Mouse (Mus musculus): ENCODE data around the gene Mroh3. TPM values are rescaled to one million over a fixed set of nuclear protein-coding genes. Genes with fewer than 3 reads are reported as not detected.
A peak's percentile ranks its signal among the peaks of the same experiment; 100 is the strongest.

Gene Mroh3
- total RNA-seq, 1 experiment from 2014 or later, result not detected

DNA sequence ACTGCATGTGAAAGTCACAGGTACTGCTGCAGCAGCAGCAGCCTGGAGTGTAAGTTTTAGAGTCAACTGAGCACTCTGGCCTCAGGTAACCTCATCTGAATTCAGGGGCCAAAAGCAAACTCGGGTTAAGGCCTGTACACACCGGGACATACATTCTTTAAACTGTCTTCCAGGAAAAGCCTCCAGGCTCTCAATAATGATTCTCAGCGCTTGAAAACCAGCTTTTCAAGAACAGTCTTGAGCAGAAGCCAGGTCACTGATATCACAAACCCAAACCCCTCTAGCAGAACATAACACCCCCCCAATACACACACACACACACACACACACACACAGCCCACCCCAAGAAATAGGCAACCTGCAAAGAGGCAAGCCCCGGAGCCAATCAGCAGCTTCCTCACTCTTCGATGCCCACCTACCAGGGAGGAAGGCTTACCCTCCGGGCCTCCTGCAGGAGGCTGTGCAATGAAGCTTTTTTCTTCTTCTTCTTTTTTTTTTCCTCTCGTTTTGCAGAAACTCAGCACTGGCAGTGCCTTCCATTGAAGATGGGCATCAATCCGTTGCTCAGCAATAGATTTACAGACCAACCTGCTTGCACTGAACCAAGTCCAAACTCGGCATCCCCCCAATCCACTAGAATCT, 19.8 kb upstream of the Mroh3 start:
- ATAC-seq (replicated peaks in 1 of 2; ENCODE audit: insufficient read depth in 1 of 2, low FRiP score in 2 of 2, low TSS enrichment in 1 of 2, low read depth in 1 of 2, poor library complexity in 2 of 2, severe bottlenecking in 2 of 2), result peak in 1 of 2 experiments; percentile 33; a peak in 1 of 4 replicates

DNA sequence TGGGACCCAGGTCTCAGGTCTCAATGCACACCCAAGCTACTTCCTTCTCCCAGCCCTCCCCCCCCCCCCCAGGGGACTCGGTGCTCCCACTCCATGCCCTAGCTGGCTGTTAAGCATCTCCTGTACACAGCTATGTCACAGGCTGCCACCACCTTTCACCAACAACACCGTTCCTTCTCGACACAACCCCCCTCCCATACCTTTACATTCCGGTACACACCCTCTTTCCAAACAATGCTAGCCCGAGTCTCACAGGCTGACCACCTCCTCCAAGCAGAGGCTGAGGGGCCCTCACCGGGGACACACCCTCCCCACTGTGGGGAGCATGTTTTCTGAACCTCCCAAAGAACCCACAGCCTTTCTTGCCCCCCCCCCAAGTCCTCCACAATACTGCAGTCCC, 19.0 kb upstream of the Mroh3 start:
- ATAC-seq (replicated peaks in 1 of 2; ENCODE audit: insufficient read depth in 1 of 2, low FRiP score in 2 of 2, low TSS enrichment in 1 of 2, low read depth in 1 of 2, poor library complexity in 2 of 2, severe bottlenecking in 2 of 2), result no peak

DNA sequence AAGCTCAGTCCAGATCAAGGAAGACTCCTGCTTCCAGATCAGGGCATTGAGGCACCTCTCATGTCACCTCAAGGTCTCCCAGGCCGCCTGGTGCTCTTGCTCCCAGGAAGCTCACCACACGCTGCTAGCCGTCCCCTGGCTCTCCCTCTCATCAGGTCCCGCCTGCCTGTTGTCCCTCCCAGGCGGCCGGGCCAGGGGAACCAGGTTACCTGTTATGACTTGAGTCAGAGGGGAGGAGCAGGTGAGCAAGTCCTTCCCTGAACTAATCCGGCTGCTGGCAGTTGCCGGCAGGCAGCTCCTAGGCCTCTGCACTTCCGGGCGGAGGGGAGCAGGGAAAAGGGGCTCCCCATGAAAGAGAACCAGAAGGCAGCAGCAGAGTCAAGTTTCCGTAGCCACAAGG, 17.6 kb upstream of the Mroh3 start:
- no peak for ATAC-seq (replicated peaks in 1 of 2; ENCODE audit: insufficient read depth in 1 of 2, low FRiP score in 2 of 2, low TSS enrichment in 1 of 2, low read depth in 1 of 2, poor library complexity in 2 of 2, severe bottlenecking in 2 of 2)

DNA sequence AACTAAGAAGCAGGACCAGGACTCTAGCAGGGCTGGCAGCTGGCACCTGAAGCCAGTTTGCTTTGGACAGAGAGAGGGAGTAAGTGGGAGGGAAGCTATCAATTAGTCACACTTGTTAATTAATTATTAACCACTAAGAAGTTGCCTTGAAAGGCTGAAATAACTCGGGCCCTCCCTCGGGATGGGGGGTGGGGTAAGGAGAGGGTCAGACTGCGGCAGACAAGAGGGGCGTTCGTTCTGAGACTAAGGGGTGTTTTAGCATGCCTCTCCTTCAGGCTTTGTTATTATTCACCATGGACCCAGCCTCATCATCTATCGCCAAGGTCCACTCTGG, 16.4 kb upstream of the Mroh3 start:
- ATAC-seq (replicated peaks in 1 of 2; ENCODE audit: insufficient read depth in 1 of 2, low FRiP score in 2 of 2, low TSS enrichment in 1 of 2, low read depth in 1 of 2, poor library complexity in 2 of 2, severe bottlenecking in 2 of 2), result no peak

DNA sequence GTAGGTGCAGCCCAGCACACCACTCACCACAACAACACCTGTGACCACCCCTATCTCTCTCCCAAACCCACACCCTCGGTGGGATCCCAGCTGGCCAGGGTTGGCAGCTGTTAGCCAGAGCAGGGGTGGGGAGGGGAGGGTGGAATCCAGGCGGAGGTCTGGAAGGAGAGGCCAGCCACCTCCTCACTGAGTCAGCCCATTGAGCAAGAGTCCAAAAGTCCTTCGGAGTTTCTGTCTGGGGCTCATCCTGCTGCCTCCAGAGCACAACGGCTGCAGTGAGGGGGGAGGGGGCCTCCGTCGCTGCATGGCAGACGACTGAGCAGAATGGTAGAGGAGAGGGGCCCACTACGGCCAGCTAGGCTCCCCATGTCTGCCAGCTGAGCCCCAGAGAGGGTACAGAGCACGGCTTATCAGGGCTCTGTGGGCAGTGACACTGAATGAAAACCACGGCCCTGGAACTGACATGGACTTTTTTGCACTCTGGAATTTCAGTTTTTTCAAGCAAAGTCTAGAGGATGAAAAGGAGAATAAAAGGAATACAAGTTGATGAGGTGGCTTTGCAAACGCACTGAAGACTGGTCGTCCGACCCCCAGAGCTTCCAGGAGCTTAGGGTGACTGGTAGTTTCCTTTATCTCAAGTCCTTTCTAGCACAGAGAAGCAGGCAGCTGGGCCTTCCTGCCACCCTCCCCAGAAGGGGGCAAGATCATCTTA, 15.9 kb upstream of the Mroh3 start:
- no peak for ATAC-seq (replicated peaks in 1 of 2; ENCODE audit: insufficient read depth in 1 of 2, low FRiP score in 2 of 2, low TSS enrichment in 1 of 2, low read depth in 1 of 2, poor library complexity in 2 of 2, severe bottlenecking in 2 of 2)

DNA sequence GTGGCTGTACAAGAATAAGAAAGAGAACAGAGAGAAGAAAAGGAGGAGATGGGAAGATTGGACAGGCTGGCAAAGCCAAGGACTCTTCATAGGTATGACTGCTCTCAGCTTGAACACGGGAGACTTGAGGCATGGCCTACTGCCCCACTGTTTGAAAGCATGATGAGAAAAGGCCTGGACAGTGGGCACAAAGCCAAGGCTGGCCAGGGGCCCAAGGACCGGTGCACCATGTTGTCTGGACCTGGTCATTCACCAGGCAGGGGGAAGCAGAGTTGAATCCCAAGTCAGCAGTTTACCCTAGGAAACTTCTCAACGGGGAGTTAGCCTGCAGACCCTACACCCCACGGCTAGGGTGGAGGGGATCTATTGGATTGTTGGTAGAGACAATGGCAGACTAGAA, 15.2 kb upstream of the Mroh3 start:
- ATAC-seq (replicated peaks in 1 of 2; ENCODE audit: insufficient read depth in 1 of 2, low FRiP score in 2 of 2, low TSS enrichment in 1 of 2, low read depth in 1 of 2, poor library complexity in 2 of 2, severe bottlenecking in 2 of 2), result no peak

DNA sequence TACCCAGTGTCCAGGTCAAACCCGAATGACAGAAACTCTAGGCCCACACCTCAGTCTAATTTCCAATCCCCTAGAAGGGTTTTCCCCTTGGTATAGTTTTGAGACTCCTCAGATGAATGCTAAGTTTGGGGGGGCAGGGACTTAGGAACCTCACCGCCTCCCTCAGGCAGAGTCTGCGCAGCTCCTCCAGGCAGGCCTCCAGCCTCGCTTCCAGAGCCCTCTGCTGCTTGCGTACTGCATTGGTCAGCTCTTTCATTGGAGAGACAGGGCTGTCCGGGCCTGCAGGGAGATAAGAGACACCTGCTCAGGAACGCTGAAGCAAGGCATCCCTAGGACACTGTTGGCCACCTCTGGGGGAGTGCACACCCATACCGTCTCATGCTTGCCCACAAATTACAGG, 14.0 kb upstream of the Mroh3 start:
- no peak for ATAC-seq (replicated peaks in 1 of 2; ENCODE audit: insufficient read depth in 1 of 2, low FRiP score in 2 of 2, low TSS enrichment in 1 of 2, low read depth in 1 of 2, poor library complexity in 2 of 2, severe bottlenecking in 2 of 2)

DNA sequence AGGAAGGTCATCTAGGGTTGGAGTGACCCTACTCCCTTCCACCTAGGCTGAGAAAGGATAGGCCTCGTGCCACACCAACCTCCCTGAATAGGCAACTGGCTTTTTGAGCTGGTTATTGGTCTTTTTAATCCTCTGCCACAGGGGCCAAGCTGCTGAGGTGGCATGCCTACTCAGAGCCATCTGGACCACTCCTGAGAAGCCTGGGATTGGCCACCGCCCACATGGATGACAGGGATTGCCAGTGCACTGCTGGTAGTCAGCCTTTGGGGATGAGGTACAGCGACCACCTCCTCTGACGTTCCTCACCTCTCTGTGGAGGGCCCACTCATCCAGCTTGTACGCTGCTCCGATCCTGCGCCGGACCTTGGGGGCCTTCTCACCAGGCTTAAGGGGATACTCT, 13.2 kb upstream of the Mroh3 start:
- no peak for ATAC-seq (replicated peaks in 1 of 2; ENCODE audit: insufficient read depth in 1 of 2, low FRiP score in 2 of 2, low TSS enrichment in 1 of 2, low read depth in 1 of 2, poor library complexity in 2 of 2, severe bottlenecking in 2 of 2)

DNA sequence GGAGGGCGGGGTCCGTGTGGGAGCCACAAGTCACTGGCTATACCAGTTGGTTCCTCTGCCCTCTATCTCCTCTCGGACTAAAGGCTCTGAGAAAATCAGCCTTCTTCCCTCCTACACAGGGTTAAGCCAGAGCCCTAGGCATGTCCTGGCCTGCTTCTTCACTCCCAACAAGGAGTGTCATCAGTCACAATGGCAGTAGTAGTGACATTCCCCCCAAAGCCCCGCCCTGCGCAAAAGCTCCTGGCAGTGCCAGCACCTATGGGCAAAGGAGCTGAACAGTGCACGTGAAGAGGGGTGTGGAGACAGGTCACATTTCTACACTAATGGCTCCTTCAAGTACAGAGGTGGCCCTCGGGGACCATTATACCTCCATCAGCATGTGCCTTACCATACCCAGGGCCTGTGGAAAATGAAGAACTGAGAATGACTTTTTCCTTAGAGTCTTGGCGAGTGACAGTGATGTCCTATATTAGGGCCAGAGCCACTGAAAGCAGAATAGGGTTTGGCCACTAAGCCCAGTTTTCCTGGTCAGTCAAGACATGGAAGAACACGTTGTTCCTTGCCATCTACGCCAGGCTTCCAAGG, 11.2 kb upstream of the Mroh3 start:
- no peak for ATAC-seq (replicated peaks in 1 of 2; ENCODE audit: insufficient read depth in 1 of 2, low FRiP score in 2 of 2, low TSS enrichment in 1 of 2, low read depth in 1 of 2, poor library complexity in 2 of 2, severe bottlenecking in 2 of 2)

DNA sequence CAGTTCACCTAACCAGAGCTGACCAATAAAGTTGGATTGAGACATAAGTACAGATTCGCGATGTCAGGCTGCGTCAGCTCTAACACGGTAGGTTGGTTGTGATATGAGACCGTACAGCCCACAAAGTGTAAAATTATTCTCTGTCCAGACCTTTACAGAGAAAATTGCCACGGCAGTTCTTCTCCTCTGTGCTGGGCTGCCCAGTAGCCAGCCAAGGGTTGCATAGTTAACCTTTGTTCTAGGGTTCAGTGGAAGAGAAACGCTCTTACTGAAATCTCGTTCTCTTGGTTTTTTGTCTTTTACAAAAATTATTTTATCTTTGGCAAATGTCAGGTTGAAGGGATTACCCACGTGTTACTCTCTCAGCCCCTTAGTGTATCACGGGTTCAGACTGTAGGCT, 9.8 kb upstream of the Mroh3 start:
- ATAC-seq (replicated peaks in 1 of 2; ENCODE audit: insufficient read depth in 1 of 2, low FRiP score in 2 of 2, low TSS enrichment in 1 of 2, low read depth in 1 of 2, poor library complexity in 2 of 2, severe bottlenecking in 2 of 2), result no peak

DNA sequence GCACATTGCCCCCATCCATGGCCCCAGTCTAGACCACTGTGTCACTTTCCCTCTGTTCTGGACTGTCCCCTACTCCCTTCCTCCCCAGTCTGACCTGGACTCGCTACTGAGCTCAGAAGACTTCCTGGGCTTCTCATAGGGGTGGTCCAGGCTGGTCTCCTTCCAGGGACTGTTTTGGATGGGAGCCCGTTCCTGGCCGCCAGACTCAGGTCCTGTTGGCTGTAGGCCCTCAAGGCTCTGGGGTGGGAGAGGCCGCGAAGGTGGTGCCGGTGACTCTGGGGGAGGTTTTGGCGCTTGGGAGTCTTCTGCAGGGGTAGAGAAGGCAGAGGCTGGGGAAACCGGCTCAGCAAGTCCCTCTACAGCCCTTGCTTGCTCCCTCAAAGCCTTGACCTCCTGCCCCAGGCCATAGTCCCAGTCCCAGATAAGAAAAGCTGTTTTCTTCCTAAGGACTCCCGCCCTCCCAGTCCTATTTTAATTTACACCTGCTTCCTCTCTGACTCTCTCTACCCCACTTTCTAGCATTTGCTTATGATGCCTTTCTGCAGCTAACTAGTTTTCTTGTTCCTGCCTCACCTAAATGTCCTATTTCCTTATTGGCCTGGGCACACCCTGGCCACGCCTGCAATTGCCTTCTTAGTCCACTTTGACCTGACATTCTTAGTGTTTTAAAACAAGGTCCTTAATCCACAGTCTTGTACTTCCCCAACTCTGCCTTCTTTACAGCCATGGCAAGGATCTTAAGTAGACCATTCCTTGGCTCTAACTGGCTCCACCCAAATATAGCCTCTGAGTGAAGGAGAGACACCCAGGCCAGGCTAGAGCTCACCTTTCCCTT, 7.6 kb upstream of the Mroh3 start:
- ATAC-seq (replicated peaks in 1 of 2; ENCODE audit: insufficient read depth in 1 of 2, low FRiP score in 2 of 2, low TSS enrichment in 1 of 2, low read depth in 1 of 2, poor library complexity in 2 of 2, severe bottlenecking in 2 of 2), result no peak

DNA sequence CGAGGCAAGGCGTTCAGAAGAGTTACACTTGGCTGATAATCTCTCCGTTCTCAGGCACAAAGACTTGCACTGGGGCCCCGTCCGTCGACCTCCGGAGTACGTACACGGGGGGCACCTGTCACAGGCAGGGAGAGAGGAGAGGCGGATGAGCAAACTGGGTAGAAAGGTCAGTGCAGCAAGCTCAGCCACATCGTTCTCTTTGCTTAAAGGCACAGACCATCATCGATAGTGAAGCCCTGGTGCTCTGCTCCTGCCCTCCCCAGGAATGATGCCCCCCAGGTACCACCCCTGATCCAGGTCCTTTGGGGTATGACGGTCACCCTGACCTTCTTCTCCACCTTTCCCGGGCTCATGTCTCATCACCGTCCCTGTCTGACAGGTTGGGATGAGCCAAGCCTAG, 1.7 kb upstream of the Mroh3 start:
- ATAC-seq (replicated peaks in 1 of 2; ENCODE audit: insufficient read depth in 1 of 2, low FRiP score in 2 of 2, low TSS enrichment in 1 of 2, low read depth in 1 of 2, poor library complexity in 2 of 2, severe bottlenecking in 2 of 2), result no peak

DNA sequence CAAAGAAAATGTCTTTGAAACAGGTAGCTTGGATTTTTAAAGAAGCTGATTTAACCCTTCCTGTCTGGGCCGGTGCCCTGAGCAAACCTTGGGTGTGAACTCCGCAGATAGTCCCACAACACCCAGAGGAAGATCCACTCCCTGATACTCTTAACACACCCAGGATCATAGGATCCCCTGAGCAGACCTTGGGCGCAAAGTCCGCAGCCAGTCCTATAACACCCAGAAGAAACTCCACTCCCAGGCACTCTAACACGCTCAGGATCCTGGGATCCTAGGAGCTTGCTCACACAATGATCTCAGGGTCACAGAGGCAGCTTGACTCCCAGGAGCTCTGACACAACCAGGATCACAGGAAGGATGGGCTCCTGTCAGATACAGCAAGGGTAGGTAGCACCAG, 22.6 kb downstream of the Mroh3 start:
- no peak for ATAC-seq (replicated peaks in 1 of 2; ENCODE audit: insufficient read depth in 1 of 2, low FRiP score in 2 of 2, low TSS enrichment in 1 of 2, low read depth in 1 of 2, poor library complexity in 2 of 2, severe bottlenecking in 2 of 2)

DNA sequence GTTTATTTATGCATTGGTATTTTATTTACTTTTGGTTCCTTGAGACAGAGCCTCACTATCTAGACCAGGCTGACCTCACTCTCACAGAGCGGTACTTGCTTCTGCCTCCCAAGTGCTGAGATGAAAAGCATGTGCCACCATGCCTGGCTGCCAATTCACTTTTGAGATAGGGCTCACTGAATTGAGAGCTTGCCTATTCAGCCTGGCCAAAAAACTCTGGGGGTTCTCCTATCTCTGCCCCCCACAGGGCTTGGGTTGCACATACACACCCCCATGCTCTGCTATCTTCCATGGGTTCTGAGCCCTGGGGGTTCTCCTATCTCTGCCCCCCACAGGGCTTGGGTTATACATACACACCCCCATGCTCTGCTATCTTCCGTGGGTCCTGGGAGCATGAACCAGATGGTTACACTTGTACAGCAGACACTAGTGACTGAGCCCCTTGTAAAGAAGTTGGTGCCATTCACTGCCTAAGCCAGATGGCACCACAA, 33.1 kb downstream of the Mroh3 start:
- peak in 1 of 2 experiments; percentile 13; a peak in 1 of 4 replicates for ATAC-seq (replicated peaks in 1 of 2; ENCODE audit: insufficient read depth in 1 of 2, low FRiP score in 2 of 2, low TSS enrichment in 1 of 2, low read depth in 1 of 2, poor library complexity in 2 of 2, severe bottlenecking in 2 of 2)

DNA sequence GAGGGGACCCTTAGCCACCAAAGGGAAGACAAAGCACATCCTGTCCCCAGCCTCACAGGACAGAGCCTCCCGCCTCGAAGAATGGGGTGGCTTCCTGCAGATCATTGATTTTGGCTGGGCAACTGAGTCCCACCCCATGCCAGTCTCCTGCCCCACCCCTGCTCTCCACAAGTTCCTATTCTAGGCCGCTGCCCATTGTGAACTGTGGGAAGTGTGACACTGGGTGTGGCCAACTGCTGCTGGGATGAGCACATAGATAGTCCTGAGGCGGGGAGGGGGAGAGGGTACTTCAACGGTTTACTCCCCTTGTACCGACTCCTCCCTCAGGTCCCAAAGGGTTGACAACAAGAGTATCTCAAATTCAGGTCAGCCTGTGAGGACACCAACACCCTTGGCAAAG, 33.9 kb downstream of the Mroh3 start:
- ATAC-seq (replicated peaks in 1 of 2; ENCODE audit: insufficient read depth in 1 of 2, low FRiP score in 2 of 2, low TSS enrichment in 1 of 2, low read depth in 1 of 2, poor library complexity in 2 of 2, severe bottlenecking in 2 of 2), result no peak

DNA sequence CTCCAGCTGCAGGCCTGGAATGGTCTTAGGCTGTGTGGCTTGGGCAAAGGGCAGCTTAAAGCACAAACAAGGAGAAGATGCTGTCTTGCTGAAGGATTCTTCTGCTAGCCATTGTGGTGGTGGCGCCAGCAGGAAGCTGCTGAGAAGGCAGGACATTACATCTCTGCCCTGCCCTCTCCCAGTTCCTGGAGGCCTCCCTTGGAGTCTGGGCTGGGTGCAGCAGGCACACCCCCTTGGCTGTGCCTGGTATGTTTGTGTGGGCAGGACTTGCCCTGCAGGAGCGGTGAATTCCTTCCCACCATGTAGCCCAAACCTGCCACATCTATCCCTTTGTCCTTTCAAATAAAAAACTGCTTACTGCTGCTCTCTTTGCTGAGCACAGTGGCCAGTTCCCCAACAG, 35.5 kb downstream of the Mroh3 start:
- no peak for ATAC-seq (replicated peaks in 1 of 2; ENCODE audit: insufficient read depth in 1 of 2, low FRiP score in 2 of 2, low TSS enrichment in 1 of 2, low read depth in 1 of 2, poor library complexity in 2 of 2, severe bottlenecking in 2 of 2)

DNA sequence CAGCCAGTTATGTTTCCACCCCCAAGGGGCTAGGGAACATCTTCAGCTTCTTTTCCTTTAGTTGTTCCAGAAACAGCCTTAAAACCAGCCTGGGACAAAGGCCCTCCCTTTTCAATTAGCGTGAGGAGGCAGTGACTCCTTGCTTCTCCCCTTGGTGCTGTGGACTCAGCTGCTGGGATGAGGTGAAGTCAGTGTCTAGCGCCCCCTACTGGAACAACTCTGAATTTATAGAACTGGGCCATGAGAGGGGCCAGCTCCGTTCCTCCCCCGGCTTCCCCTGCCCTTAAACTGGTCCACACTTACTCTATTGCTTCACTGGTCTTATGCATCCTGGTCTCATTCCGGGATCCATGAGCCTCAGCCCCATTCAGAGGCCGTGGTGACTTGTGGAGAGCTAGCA, 37.4 kb downstream of the Mroh3 start:
- ATAC-seq (replicated peaks in 1 of 2; ENCODE audit: insufficient read depth in 1 of 2, low FRiP score in 2 of 2, low TSS enrichment in 1 of 2, low read depth in 1 of 2, poor library complexity in 2 of 2, severe bottlenecking in 2 of 2), result peak; percentile 29 to 51; a peak in 3 of 4 replicates

DNA sequence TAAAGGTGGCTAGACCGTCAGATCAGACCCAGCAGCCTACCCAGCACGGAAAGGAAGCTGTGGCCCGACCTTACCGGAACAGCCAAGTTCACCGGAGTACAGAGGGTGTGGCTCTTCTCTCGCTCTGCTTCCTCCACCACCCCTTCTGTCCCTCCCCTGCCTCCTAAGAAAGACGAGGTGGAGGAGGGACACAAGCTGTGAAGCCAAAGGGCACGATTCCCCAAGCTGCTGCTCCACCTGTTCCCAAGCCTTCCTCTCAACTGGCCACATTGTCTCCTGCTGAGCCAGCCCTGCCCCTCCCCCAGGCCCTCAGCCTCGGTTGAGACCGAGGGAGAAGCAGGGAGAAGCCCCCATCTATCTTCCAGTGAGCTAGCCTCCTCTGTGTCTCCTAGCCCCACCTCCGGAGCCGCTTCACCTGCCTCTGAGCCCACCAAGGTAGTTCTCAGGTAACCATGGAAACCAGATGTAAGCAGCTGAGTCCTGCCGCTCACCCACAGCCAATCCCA, 38.5 kb downstream of the Mroh3 start:
- ATAC-seq (replicated peaks in 1 of 2; ENCODE audit: insufficient read depth in 1 of 2, low FRiP score in 2 of 2, low TSS enrichment in 1 of 2, low read depth in 1 of 2, poor library complexity in 2 of 2, severe bottlenecking in 2 of 2), result peak; percentile 54 to 62

Data from hematopoietic stem cell, adult 5-6 weeks (primary cell).